Mouse (Mus musculus) thymus, adult 2 months (tissue): ENCODE data around the gene Pidd1. TPM values are rescaled to one million over a fixed set of nuclear protein-coding genes. Genes with fewer than 3 reads are reported as not detected.

Source experiments
- DNase-seq: peaks from one replicate; pipeline ENCODE4 v3.0.0; 2021
- H3K27ac ChIP-seq: fragments of 200-500 bp; 2 replicates; pipeline ENCODE4 v1.5.1; 2012; ENCODE audit warnings: low read length, control low read depth; ENCODE audit not compliant: control insufficient read depth, insufficient read depth
- H3K27me3 ChIP-seq: fragments of 200-500 bp; 2 replicates; pipeline ENCODE4 v1.6.1; 2012; ENCODE audit warnings: mild to moderate bottlenecking, low read length, moderate library complexity, mixed read lengths; ENCODE audit not compliant: control insufficient read depth, insufficient read depth
- H3K36me3 ChIP-seq: fragments of 200-500 bp; 2 replicates; pipeline ENCODE4 v1.6.1; 2012; ENCODE audit warnings: mild to moderate bottlenecking, low read length, moderate library complexity; ENCODE audit not compliant: control insufficient read depth, insufficient read depth
- H3K4me1 ChIP-seq: fragments of 200-500 bp; replicated peaks from 2 replicates; pipeline ENCODE4 v1.6.1; 2012; ENCODE audit warnings: low read length; ENCODE audit not compliant: control insufficient read depth, insufficient read depth
- H3K4me3 ChIP-seq: fragments of 200-500 bp; 2 replicates; pipeline ENCODE4 v1.5.1; 2012; ENCODE audit warnings: mild to moderate bottlenecking, low read length, control low read depth, moderate library complexity; ENCODE audit not compliant: control insufficient read depth, insufficient read depth
- CTCF ChIP-seq: fragments of 200-500 bp; IDR thresholded peaks from 2 replicates; pipeline ENCODE4 v1.5.1; 2012; ENCODE audit warnings: mild to moderate bottlenecking, control low read depth, low read length, moderate library complexity, borderline replicate concordance; ENCODE audit not compliant: control insufficient read depth, poor library complexity, insufficient read depth; ENCODE audit errors: extremely low read depth
- POLR2A ChIP-seq: fragments of 200-500 bp; IDR thresholded peaks from 2 replicates; pipeline ENCODE4 v1.6.1; 2012; ENCODE audit warnings: mild to moderate bottlenecking, low read length, control low read depth, moderate library complexity; ENCODE audit not compliant: control insufficient read depth, poor library complexity, insufficient read depth; ENCODE audit errors: extremely low read depth
- WGBS: fragments of 180-500 bp; shearing (Covaris S2); methylation state at CpG from one replicate; pipeline ENCODE4 v1.1.7; 2018; 5-methylcytosine and 5-hydroxymethylcytosine counted together
- polyA plus RNA-seq: library from polyadenylated mRNA; depleted of rRNA; stranded (reverse); fragments of >200 nt; gene quantifications from 2 replicates; pipeline ENCODE4 v1.2.3, GENCODE M21; 2012

Pidd1 gene
- polyA plus RNA-seq, 1 experiment = 109 TPM

GRCm38 (mm10) chr7:141474160-141474559 is 30.3 kb upstream of the Pidd1 start:
- H3K4me1 ChIP-seq = peaks cover 32% of the 10 kb centered on the region
- TF ChIP-seq POLR2A (no peak), CTCF (no peak)
- 8% methylated on average over 5 of the region's 5 CpGs for WGBS
- no peak for DNase-seq
- H3K4me3 ChIP-seq = peak overlapping the region; percentile 70
- H3K36me3 ChIP-seq = 0 out of 2 replicates have a peak, but pooled peaks cover 3% of the 10 kb centered on the region
- no peaks in the 10 kb centered on the region for H3K27me3 ChIP-seq
- H3K27ac ChIP-seq = no peak overlapping the region

- H3K36me3 ChIP-seq = 0 out of 2 replicates have a peak, but pooled peaks cover 3% of the 10 kb centered on the region
- H3K27ac ChIP-seq = no peak overlapping the region
- no peaks in the 10 kb centered on the region for H3K27me3 ChIP-seq
- no peak for DNase-seq
- peaks cover 38% of the 10 kb centered on the region for H3K4me1 ChIP-seq
- TF ChIP-seq POLR2A (no peak), CTCF (no peak)
- no peak overlapping the region for H3K4me3 ChIP-seq
- WGBS = 93% methylated on average over 6 of the region's 6 CpGs
Observed at GRCm38 (mm10) chr7:141472763-141473162, 28.9 kb upstream of the Pidd1 start.

- Histone ChIP-seq H3K27ac (no peak overlapping the region), H3K4me3 (no peak overlapping the region), H3K27me3 (no peaks in the 10 kb centered on the region), H3K36me3 (0 out of 2 replicates have a peak, but pooled peaks cover 3% of the 10 kb centered on the region), H3K4me1 (peaks cover 38% of the 10 kb centered on the region)
- TF ChIP-seq POLR2A (no peak), CTCF (no peak)
- 94% methylated on average over 6 of the region's 6 CpGs for WGBS
- DNase-seq = no peak
Observed at GRCm38 (mm10) chr7:141472226-141472625, 28.4 kb upstream of the Pidd1 start.

DNA sequence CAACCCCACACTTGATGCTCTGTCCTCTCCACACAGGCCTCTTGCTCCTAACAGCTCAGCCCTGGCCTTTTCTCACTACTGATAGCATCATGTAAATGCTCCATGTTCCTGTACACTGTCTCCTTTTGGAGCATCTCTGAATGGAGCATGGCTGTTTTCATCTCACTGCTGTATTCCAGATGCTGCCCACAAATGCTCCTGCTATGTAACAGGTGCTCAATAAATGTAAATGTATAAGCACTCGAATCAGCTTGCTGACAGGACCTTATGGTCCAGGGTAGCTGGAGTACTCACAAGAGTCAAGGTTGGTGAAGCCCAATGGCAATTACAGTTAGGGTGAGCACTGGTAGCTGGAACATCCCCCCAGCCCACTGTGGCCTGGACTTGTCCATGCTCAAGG is 27.4 kb upstream of the Pidd1 start:
- Histone ChIP-seq H3K27ac (no peak overlapping the region), H3K4me1 (peaks cover 42% of the 10 kb centered on the region), H3K4me3 (no peak overlapping the region), H3K36me3 (0 out of 2 replicates have a peak, but pooled peaks cover 3% of the 10 kb centered on the region), H3K27me3 (no peaks in the 10 kb centered on the region)
- TF ChIP-seq POLR2A = no peak
- no peak for DNase-seq
- WGBS = 98% methylated on average over 1 of the region's 1 CpGs

- WGBS = 98% methylated on average over 10 of the region's 10 CpGs
- Histone ChIP-seq H3K27ac (no peak overlapping the region), H3K4me3 (no peak overlapping the region), H3K27me3 (no peaks in the 10 kb centered on the region), H3K36me3 (0 out of 2 replicates have a peak, but pooled peaks cover 3% of the 10 kb centered on the region), H3K4me1 (peaks cover 35% of the 10 kb centered on the region)
- DNase-seq = no peak
- TF ChIP-seq CTCF (no peak), POLR2A (no peak)
Observed at GRCm38 (mm10) chr7:141470637-141470944, 26.8 kb upstream of the Pidd1 start.

- Histone ChIP-seq H3K4me3 (no peak overlapping the region), H3K27me3 (no peaks in the 10 kb centered on the region), H3K36me3 (0 out of 2 replicates have a peak, but pooled peaks cover 3% of the 10 kb centered on the region), H3K27ac (no peak overlapping the region), H3K4me1 (peaks cover 32% of the 10 kb centered on the region)
- 96% methylated on average over 18 of the region's 18 CpGs for WGBS
- TF ChIP-seq POLR2A = no peak
- TF ChIP-seq CTCF = no peak
- no peak for DNase-seq
Observed at GRCm38 (mm10) chr7:141469901-141470636, 26.2 kb upstream of the Pidd1 start.

GRCm38 (mm10) chr7:141469352-141469751 is 25.5 kb upstream of the Pidd1 start:
- TF ChIP-seq POLR2A (no peak), CTCF (no peak)
- no peaks in the 10 kb centered on the region for H3K27me3 ChIP-seq
- 0 out of 2 replicates have a peak, but pooled peaks cover 3% of the 10 kb centered on the region for H3K36me3 ChIP-seq
- H3K4me1 ChIP-seq = peaks cover 31% of the 10 kb centered on the region
- no peak overlapping the region for H3K27ac ChIP-seq
- DNase-seq = no peak
- no peak overlapping the region for H3K4me3 ChIP-seq
- 93% methylated on average over 6 of the region's 6 CpGs for WGBS
